Mouse (Mus musculus): Measurements from ENCODE around the gene Bola1. TPM values are rescaled to one million over a fixed set of nuclear protein-coding genes. Genes with fewer than 3 reads are reported as not detected.

The Bola1 gene
- polyA plus RNA-seq, 1 experiment: 61.3 TPM

DNA sequence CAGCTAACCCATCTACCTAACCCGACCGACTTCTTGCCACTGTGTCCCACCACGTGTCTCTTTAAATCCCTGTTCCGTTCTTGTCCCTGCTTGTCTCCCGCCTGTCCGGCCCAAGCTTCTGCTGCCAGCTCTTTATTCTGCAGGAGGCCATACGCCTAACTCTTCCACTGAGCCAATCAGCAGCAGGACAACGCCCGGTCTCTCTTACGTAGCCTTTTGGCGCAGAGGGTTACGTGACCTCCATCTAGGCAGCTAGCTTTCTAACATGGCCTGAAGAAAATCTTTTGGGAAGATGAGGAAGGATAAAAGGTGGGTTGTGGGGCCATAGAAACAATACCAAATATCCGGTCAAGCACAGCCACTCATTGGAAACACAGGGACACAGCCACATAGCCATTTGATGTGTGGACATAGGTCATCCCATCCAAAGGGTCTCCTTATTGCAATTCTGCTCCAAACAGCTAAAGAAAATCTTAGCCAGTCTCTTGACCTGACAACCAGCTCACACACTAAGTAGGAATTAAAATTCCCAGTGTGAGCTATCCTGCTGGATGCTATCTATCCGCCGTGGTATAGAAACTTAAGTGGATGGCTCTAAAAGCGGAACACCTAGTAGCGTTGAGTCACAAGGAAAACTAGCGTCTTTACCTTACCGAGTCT is 42.8 kb upstream of the Bola1 start:
- DNase-seq: peak; percentile 75
- Histone ChIP-seq H3K4me3 (replicated peaks; ENCODE audit: extremely low read depth, low read depth, low read length) (peak overlapping the region; percentile 99), H3K4me1 (ENCODE audit: control insufficient read depth, insufficient read depth, low read length) (peaks cover 12% of the 10 kb centered on the region)
- no peak for TF ChIP-seq CTCF (IDR thresholded peaks at IDR 0.05; ENCODE audit: insufficient read depth, low read length)
- TF ChIP-seq POLR2A (IDR thresholded peaks at IDR 0.05; ENCODE audit: borderline replicate concordance, extremely low read depth, low read depth, low read length): peak; percentile 86; the same call in 1 of the 2 replicates
- WGBS: under 1% methylated on average over 19 of the region's 19 CpGs

DNA sequence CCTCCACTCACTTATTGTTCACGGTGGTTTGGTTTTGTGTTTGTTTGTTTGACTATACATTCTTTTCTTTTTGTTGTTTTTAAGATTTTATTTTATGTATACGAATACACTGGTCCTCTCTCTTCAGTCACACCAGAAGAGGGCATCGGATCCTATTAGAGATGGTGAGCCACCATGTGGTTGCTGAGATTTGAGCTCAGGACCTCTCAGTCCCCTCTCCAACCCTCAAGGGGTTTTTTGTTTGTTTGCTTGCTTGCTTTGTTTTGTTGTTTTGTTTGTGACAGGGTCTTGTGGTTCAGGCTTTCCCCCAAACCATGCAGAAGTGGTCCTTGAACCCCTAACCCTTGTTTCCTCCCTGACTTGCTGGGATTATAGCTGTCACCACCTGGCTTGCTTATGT is 42.1 kb upstream of the Bola1 start:
- WGBS: 33% methylated on average over 3 of the region's 3 CpGs
- H3K4me1 ChIP-seq (ENCODE audit: control insufficient read depth, insufficient read depth, low read length): peaks cover 12% of the 10 kb centered on the region
- no peak for DNase-seq
- TF ChIP-seq CTCF (IDR thresholded peaks at IDR 0.05; ENCODE audit: insufficient read depth, low read length) (no peak), POLR2A (IDR thresholded peaks at IDR 0.05; ENCODE audit: borderline replicate concordance, extremely low read depth, low read depth, low read length) (no peak)
- no peak overlapping the region for H3K4me3 ChIP-seq (replicated peaks; ENCODE audit: extremely low read depth, low read depth, low read length)

DNA sequence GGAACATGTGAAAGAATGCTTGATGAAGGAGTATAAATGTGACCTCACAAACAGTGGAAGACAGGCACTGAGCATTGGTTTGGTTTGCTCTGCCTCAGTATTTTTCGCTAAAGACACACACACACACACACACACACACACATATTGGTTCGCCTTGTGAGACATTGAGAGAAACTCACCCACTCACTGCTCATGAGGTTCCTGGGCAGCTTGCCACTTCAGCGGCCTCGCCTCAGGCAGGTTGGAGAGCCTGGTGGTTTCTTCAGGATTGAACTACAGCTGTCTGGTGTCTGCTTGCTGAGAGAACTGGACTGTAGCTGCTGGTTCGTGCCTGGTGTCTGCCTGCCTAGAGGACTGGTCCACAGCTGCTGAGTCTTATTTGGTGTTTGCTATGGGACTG is 40.7 kb upstream of the Bola1 start:
- 91% methylated on average over 5 of the region's 5 CpGs for WGBS
- TF ChIP-seq CTCF (IDR thresholded peaks at IDR 0.05; ENCODE audit: insufficient read depth, low read length) (no peak), POLR2A (IDR thresholded peaks at IDR 0.05; ENCODE audit: borderline replicate concordance, extremely low read depth, low read depth, low read length) (no peak)
- DNase-seq: no peak
- Histone ChIP-seq H3K4me1 (ENCODE audit: control insufficient read depth, insufficient read depth, low read length) (peaks cover 18% of the 10 kb centered on the region), H3K4me3 (replicated peaks; ENCODE audit: extremely low read depth, low read depth, low read length) (no peak overlapping the region)

DNA sequence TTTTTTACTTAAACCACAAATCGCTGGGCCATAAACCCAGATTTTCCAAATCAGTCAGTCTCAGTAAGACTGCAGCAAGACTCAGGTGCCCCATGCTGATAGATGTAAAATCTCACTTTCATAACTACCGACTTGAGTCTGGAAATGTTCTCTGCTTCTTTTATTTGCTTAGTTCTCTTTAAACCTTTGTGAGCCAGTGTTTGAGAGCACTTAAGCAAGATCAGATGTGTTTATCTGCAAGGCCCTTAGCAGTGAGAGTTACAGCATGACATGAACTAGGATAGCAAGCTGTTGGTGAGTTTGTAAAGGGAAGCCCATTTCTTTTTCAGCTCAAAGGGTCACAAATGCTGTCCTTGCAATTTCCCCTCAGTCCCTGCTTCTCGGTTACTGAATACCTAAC is 37.7 kb upstream of the Bola1 start:
- no peak for TF ChIP-seq CTCF (IDR thresholded peaks at IDR 0.05; ENCODE audit: insufficient read depth, low read length)

DNA sequence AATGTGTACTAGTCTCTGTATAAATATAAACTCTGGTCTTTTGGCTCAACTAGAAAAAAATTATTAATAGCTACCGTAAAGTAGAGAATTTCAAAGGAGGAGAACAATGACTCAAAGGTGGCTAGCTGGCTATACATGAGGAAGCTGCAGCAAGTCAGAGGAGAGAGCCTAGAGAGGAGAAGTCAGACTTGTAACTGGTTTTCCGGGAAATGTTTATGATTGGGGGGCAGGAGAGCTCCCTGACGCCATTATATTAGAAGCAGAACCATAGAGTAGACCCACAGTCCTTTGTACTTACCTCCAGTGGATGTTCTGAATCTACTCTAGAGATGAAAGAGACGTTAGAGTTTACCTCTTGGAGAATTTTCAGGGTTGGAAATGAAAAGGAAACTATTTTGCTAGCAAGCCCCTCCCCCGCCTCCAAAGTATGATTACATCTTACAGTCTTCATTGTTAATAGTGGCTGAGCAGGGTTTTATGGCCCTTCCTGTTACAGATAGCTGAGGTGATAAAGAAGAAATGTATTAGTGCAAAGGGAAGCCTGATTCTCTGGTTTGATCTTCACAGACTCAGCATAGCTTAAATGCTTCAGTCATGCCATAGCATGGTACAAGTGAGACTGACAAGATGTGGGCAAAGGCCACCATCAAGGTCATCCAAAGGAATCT is 36.6 kb upstream of the Bola1 start:
- TF ChIP-seq CTCF (IDR thresholded peaks at IDR 0.05; ENCODE audit: insufficient read depth, low read length) (no peak), POLR2A (IDR thresholded peaks at IDR 0.05; ENCODE audit: borderline replicate concordance, extremely low read depth, low read depth, low read length) (no peak)
- H3K4me1 ChIP-seq (ENCODE audit: control insufficient read depth, insufficient read depth, low read length): peaks cover 6% of the 10 kb centered on the region
- no peak for DNase-seq
- 43% methylated on average over 5 of the region's 5 CpGs for WGBS
- H3K4me3 ChIP-seq (replicated peaks; ENCODE audit: extremely low read depth, low read depth, low read length): peak overlapping the region; percentile 34

More for the DNA sequence above, 37.7 kb upstream of the Bola1 start:
- H3K4me3 ChIP-seq (replicated peaks; ENCODE audit: extremely low read depth, low read depth, low read length): no peak overlapping the region
- no peak for DNase-seq
- H3K4me1 ChIP-seq (ENCODE audit: control insufficient read depth, insufficient read depth, low read length): peaks cover 14% of the 10 kb centered on the region
- 66% methylated on average over 3 of the region's 3 CpGs for WGBS

DNA sequence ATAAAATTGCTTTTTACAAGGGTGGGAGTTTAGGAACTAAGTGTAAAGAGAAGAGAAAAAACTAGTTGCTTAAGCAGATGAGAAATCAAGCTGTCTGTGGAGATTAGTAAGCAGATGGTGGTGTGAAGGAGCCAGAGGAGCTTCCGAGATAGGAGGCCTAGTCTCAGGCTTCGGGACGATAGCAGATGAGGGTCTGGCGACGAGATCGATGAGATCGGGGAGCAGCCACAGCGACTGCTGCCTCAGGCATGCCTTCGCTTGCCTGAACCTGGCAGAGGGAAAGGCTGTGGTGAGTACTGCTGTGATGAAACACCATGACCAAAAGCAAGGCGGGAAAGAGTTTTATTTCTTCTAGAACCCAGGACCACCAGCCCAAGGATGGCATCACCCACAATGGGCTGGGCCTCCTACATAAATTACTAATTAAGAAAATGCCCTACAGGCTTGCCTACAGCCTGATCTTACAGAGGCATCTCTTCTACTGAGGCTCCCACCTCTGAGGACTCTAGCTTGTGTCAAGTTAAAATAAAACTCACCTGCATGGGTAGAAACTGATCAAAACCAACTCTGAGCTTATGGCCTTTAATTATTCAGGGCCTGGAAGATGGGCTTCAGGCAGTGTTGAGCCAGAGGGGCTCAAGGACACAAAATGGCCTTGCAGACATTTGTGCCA is 35.3 kb upstream of the Bola1 start:
- TF ChIP-seq POLR2A (IDR thresholded peaks at IDR 0.05; ENCODE audit: borderline replicate concordance, extremely low read depth, low read depth, low read length) (no peak), CTCF (IDR thresholded peaks at IDR 0.05; ENCODE audit: insufficient read depth, low read length) (no peak)
- DNase-seq: no peak

DNA sequence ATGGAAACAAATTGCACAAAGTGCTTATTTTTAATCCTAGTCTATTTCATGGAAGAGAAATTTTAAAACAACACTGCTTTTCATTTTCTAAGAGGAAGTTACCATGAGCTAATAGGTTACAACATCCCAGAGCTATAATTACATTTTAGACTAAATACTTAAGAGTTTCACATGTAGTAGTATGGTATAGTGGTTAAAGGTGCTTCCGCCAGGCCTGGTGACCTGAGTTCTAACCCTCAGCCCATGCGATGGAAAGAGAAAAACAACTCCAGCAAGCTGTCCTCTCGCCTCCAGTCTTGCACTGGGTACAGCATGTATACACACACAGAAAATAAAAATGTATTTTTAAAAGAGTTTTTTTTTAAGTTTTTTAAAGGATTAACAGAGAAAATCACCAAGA is 32.3 kb upstream of the Bola1 start:
- DNase-seq: no peak
- WGBS: 80% methylated on average over 3 of the region's 3 CpGs
- TF ChIP-seq CTCF (IDR thresholded peaks at IDR 0.05; ENCODE audit: insufficient read depth, low read length) (no peak), POLR2A (IDR thresholded peaks at IDR 0.05; ENCODE audit: borderline replicate concordance, extremely low read depth, low read depth, low read length) (no peak)
- H3K4me1 ChIP-seq (ENCODE audit: control insufficient read depth, insufficient read depth, low read length): peaks cover 6% of the 10 kb centered on the region
- no peak overlapping the region for H3K4me3 ChIP-seq (replicated peaks; ENCODE audit: extremely low read depth, low read depth, low read length)

More for the DNA sequence above, 35.3 kb upstream of the Bola1 start:
- no peak overlapping the region for H3K4me3 ChIP-seq (replicated peaks; ENCODE audit: extremely low read depth, low read depth, low read length)
- WGBS: 63% methylated on average over 10 of the region's 10 CpGs
- peaks cover 6% of the 10 kb centered on the region for H3K4me1 ChIP-seq (ENCODE audit: control insufficient read depth, insufficient read depth, low read length)

DNA sequence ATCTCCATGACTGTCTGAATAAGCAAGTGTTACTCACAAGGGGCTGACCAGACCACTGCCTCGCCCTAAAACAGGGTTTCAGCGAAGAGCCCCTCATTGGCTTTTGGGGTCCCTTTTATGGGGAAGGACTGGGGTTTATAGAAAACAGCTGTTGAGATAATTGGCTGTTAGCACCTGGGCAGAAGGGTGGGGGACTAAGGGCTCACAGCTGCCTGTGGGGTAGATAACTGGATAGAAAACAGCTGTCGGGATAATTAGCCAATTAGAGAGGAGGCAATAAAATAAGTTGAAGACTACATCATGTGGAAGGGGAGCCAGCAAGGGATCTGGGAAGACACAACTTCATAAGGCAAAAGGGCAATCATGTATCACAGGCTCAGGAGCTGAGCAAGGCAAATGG is 31.4 kb upstream of the Bola1 start:
- WGBS: 77% methylated on average over 3 of the region's 3 CpGs
- DNase-seq: no peak
- TF ChIP-seq CTCF (IDR thresholded peaks at IDR 0.05; ENCODE audit: insufficient read depth, low read length) (no peak), POLR2A (IDR thresholded peaks at IDR 0.05; ENCODE audit: borderline replicate concordance, extremely low read depth, low read depth, low read length) (no peak)
- Histone ChIP-seq H3K4me1 (ENCODE audit: control insufficient read depth, insufficient read depth, low read length) (peaks cover 4% of the 10 kb centered on the region; the same call in 1 of the 2 replicates), H3K4me3 (replicated peaks; ENCODE audit: extremely low read depth, low read depth, low read length) (no peak overlapping the region)

DNA sequence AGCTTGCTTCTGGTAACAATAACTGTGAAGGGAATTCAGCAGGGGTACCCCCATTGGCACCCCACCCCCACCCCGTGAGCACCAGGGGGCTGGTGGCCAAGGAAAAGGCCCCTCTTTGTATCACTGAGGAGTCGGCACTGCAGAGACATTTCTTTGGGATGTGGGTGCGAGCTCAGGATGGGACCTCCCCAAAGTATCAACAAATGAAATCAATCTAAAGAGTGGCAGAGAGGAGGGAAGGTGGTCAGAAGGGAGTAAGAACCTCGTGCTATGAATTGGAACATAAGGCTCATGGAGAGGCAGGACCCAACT is 29.5 kb upstream of the Bola1 start:
- Histone ChIP-seq H3K4me3 (replicated peaks; ENCODE audit: extremely low read depth, low read depth, low read length) (no peak overlapping the region), H3K4me1 (ENCODE audit: control insufficient read depth, insufficient read depth, low read length) (peaks cover 6% of the 10 kb centered on the region)
- no peak for DNase-seq
- WGBS: 57% methylated on average over 4 of the region's 4 CpGs
- TF ChIP-seq POLR2A (IDR thresholded peaks at IDR 0.05; ENCODE audit: borderline replicate concordance, extremely low read depth, low read depth, low read length): no peak
- no peak for TF ChIP-seq CTCF (IDR thresholded peaks at IDR 0.05; ENCODE audit: insufficient read depth, low read length)

Measured in lung, adult 2 months (tissue).